7 mouse cellular contexts compared by ENCODE assay signal in genomic region chr4:140574863-140575262, GRCm38 (mm10).
DNase-seq lines count a peak whose midpoint lies in the region; ATAC-seq and TF ChIP-seq lines count a peak whose summit lies in the region.
"Not testable (repeated sequence)": the region's sequence is repeated elsewhere in the genome, so short reads cannot be mapped to it uniquely, and the experiment has no call there.

No protein-coding gene starts in this region.

- not testable (repeated sequence) for TF ChIP-seq EP300 in MEL (IDR thresholded peaks at IDR 0.05; ENCODE audit: low read depth in 1 of 2, low read length in 2 of 2); heart, postnatal 0 days (IDR thresholded peaks at IDR 0.05; ENCODE audit: low read depth); liver, postnatal 0 days (IDR thresholded peaks at IDR 0.05; ENCODE audit: low read depth); stomach, postnatal 0 days (optimal IDR thresholded peaks at IDR 0.05)

- not testable (repeated sequence) for H3K9ac ChIP-seq in MEL (ENCODE audit: control insufficient read depth, low read depth, low read length, poor library complexity, severe bottlenecking); heart, postnatal 0 days (replicated peaks; ENCODE audit: low read depth, low read length); kidney, postnatal 0 days (ENCODE audit: low read depth, low read length); liver, postnatal 0 days (replicated peaks); stomach, postnatal 0 days (ENCODE audit: low read length)

- peak in 2 of 3 experiments; percentile 19; a peak in 2 of 6 replicates for TF ChIP-seq CTCF in MEL (IDR thresholded peaks at IDR 0.05 in 2 of 3, conservative IDR thresholded peaks at IDR 0.05 in 1 of 3; ENCODE audit: control insufficient read depth in 1 of 3, insufficient read depth in 1 of 3, low read depth in 2 of 3, low read length in 3 of 3, poor library complexity in 1 of 3, severe bottlenecking in 1 of 3)
- 0 out of 2 replicates have a peak, but pooled peaks have one; percentile 9 for TF ChIP-seq CTCF in embryonic fibroblast, embryonic 13.5 days (IDR thresholded peaks at IDR 0.05; ENCODE audit: borderline replicate concordance, insufficient read depth, low read length)
- peak; percentile 30; the same call in 1 of the 2 replicates for TF ChIP-seq CTCF in heart, postnatal 0 days (IDR thresholded peaks at IDR 0.05; ENCODE audit: low read depth)
- peak; percentile 36; the same call in 1 of the 2 replicates for TF ChIP-seq CTCF in kidney, postnatal 0 days (IDR thresholded peaks at IDR 0.05; ENCODE audit: low read depth)
- peak; percentile 33 for TF ChIP-seq CTCF in liver, postnatal 0 days (IDR thresholded peaks at IDR 0.05; ENCODE audit: low read depth)
- TF ChIP-seq CTCF in stomach, postnatal 0 days (IDR thresholded peaks at IDR 0.05; ENCODE audit: low read depth), result peak; percentile 52

- WGBS in heart, postnatal 0 days, result 90% methylated on average over 7 of the region's 7 CpGs
- 88% methylated on average over 7 of the region's 7 CpGs for WGBS in kidney, postnatal 0 days
- WGBS in liver, postnatal 0 days (ENCODE audit: insufficient replicate concordance), result 86% methylated on average over 7 of the region's 7 CpGs
- 86% methylated on average over 7 of the region's 7 CpGs for WGBS in stomach, postnatal 0 days

- H3K9me3 ChIP-seq in MEL (replicated peaks; ENCODE audit: insufficient read depth, low read length); heart, postnatal 0 days (replicated peaks; ENCODE audit: control insufficient read depth, low read length); kidney, postnatal 0 days (replicated peaks; ENCODE audit: low read length); liver, postnatal 0 days (ENCODE audit: low read length); megakaryocyte, embryonic 14.5 days; stomach, postnatal 0 days (ENCODE audit: control insufficient read depth, low read length): not testable (repeated sequence)

- ATAC-seq in heart, postnatal 0 days (ENCODE audit: insufficient read depth, low read depth); kidney, postnatal 0 days (replicated peaks; ENCODE audit: low FRiP score, low read depth); liver, postnatal 0 days; stomach, postnatal 0 days (ENCODE audit: low FRiP score, low TSS enrichment): not testable (repeated sequence)

- H3K4me1 ChIP-seq in MEL (ENCODE audit: control insufficient read depth in 1 of 2, insufficient read depth in 2 of 2, low read length in 2 of 2); embryonic fibroblast, embryonic 13.5 days (ENCODE audit: control insufficient read depth, insufficient read depth, low read length); heart, postnatal 0 days (ENCODE audit: control insufficient read depth, insufficient read depth); kidney, postnatal 0 days (replicated peaks; ENCODE audit: insufficient read depth, low read length); liver, postnatal 0 days (ENCODE audit: insufficient read depth); stomach, postnatal 0 days (replicated peaks; ENCODE audit: control insufficient read depth, insufficient read depth): not testable (repeated sequence)
- H3K4me1 ChIP-seq in megakaryocyte, embryonic 14.5 days, result peaks cover 31% of the 10 kb centered on the region

- not testable (repeated sequence) for H3K4me2 ChIP-seq in heart, postnatal 0 days (ENCODE audit: low read depth, low read length); kidney, postnatal 0 days (ENCODE audit: low read length); liver, postnatal 0 days (ENCODE audit: low read depth, low read length); stomach, postnatal 0 days (replicated peaks; ENCODE audit: low read depth)

- H3K79me2 ChIP-seq in MEL (ENCODE audit: control insufficient read depth, insufficient read depth, low read length, poor library complexity), result not testable (repeated sequence)

- H3K27me3 ChIP-seq in MEL (ENCODE audit: control insufficient read depth in 1 of 2, insufficient read depth in 2 of 2, low read length in 2 of 2); heart, postnatal 0 days (ENCODE audit: control insufficient read depth, insufficient read depth, low read length); kidney, postnatal 0 days (ENCODE audit: insufficient read depth, low read length); liver, postnatal 0 days (ENCODE audit: insufficient read depth, low read length); stomach, postnatal 0 days (ENCODE audit: control insufficient read depth, insufficient read depth, low read length): not testable (repeated sequence)
- peaks cover 24% of the 10 kb centered on the region for H3K27me3 ChIP-seq in megakaryocyte, embryonic 14.5 days (replicated peaks)

- H3K4me3 ChIP-seq in MEL (ENCODE audit: control insufficient read depth in 1 of 2, insufficient read depth in 1 of 2, low read depth in 2 of 2, low read length in 2 of 2); embryonic fibroblast, embryonic 13.5 days (ENCODE audit: insufficient read depth, low read length); heart, postnatal 0 days (ENCODE audit: low read depth, low read length); kidney, postnatal 0 days (replicated peaks; ENCODE audit: low read depth, low read length); liver, postnatal 0 days (ENCODE audit: low read depth, low read length); stomach, postnatal 0 days (ENCODE audit: low read depth, low read length): not testable (repeated sequence)
- peak overlapping the region; percentile 42 for H3K4me3 ChIP-seq in megakaryocyte, embryonic 14.5 days (replicated peaks)

- TF ChIP-seq RAD21 in MEL (IDR thresholded peaks at IDR 0.05; ENCODE audit: low read depth, low read length), result not testable (repeated sequence)

- not testable (repeated sequence) for H3K27ac ChIP-seq in MEL (ENCODE audit: control insufficient read depth, low read depth, low read length); embryonic fibroblast, embryonic 13.5 days (ENCODE audit: insufficient read depth, low read length); heart, postnatal 0 days (ENCODE audit: low read depth); kidney, postnatal 0 days; liver, postnatal 0 days (ENCODE audit: low read depth); stomach, postnatal 0 days (replicated peaks)

- DNase-seq in MEL (ENCODE audit: low read depth, low spot score); heart, postnatal 0 days (ENCODE audit: low spot score); kidney, postnatal 0 days (ENCODE audit: low spot score); liver, postnatal 0 days; stomach, postnatal 0 days (ENCODE audit: low spot score): not testable (repeated sequence)

- not testable (repeated sequence) for TF ChIP-seq POLR2A in MEL (IDR thresholded peaks at IDR 0.05; ENCODE audit: control insufficient read depth in 1 of 2, insufficient read depth in 1 of 2, low read depth in 1 of 2, low read length in 2 of 2, poor library complexity in 1 of 2); embryonic fibroblast, embryonic 13.5 days (IDR thresholded peaks at IDR 0.05; ENCODE audit: low read depth, low read length)

- H3K36me3 ChIP-seq in MEL (ENCODE audit: control insufficient read depth in 1 of 2, insufficient read depth in 2 of 2, low read length in 2 of 2); stomach, postnatal 0 days (ENCODE audit: control insufficient read depth, insufficient read depth, low read length): not testable (repeated sequence)
- peaks cover 71% of the 10 kb centered on the region for H3K36me3 ChIP-seq in heart, postnatal 0 days (replicated peaks; ENCODE audit: control insufficient read depth, insufficient read depth, low read length)
- H3K36me3 ChIP-seq in kidney, postnatal 0 days (ENCODE audit: insufficient read depth, low read length), result peaks cover 44% of the 10 kb centered on the region
- peaks cover 29% of the 10 kb centered on the region for H3K36me3 ChIP-seq in liver, postnatal 0 days (replicated peaks; ENCODE audit: insufficient read depth, low read length)
- H3K36me3 ChIP-seq in megakaryocyte, embryonic 14.5 days (replicated peaks; ENCODE audit: low read length), result peaks cover 18% of the 10 kb centered on the region
